Mouse (Mus musculus) liver, embryonic 18 days (tissue): Measurements from ENCODE around the gene Nisch. TPM values are rescaled to one million over a fixed set of nuclear protein-coding genes. Genes with fewer than 3 reads are reported as not detected.

Source experiments
- polyA plus RNA-seq: library from polyadenylated mRNA; depleted of rRNA; stranded (reverse); fragments of >200 nt; gene quantifications from 2 replicates; pipeline ENCODE4 v1.2.3, GENCODE M21; 2012; rRNA removed

The Nisch gene
- 112 and 137 TPM in 2 replicates for polyA plus RNA-seq

DNA sequence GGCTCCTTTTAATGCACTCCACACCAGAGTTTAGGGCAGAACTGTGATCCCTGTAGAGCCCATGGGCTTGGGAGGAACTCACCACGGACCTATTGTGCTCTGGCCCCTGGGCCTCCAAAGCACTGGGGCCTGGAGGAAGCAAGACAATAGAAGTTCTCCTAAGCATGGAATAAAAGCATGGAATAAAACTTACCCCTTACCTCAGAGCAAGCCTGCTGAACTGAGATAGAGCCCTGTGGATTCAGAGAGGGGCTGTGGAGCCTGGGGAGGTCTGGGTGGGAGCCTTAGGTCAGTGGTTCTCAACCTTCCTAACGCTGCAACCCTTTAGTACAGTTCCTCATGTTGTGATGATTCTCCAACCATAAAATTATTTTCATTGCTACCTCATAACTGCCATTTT, at the start of gene Nisch:
TSS of gene Nisch (minus strand) at position 101 of the 400 bp plus-strand sequence.

DNA sequence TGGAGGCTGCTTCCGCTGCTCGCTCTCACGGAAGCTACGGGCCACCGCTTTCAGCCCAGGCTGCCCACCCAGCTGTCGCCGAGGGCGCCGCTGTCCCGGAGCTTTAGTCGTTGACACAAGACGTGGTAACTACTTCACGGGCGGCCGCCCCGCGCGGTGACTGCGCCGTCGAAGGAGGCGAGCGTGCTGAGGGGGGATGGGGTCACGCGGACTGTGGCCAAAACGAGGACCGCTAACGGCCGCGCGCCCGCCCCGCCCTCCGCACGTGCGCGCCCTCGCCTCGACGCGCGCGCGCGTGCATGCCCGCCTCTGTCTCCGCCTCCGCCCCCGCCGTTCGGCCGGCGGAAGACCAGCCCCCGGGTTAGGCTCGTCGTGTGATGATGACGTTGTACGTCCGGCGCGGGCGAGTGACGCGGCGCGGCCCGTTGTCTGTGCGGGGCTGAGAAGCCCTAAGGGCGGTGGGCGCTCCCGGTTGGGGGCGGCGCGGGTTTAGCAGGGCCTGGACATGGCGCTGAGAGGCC, 34.4 kb upstream of the Nisch start, which contains the start of the genes Phf7 and Bap1:
TSS of gene Phf7 (minus strand) at position 234 of the 521 bp plus-strand sequence.
TSS of gene Bap1 (plus strand) at position 367 of the 521 bp plus-strand sequence.

DNA sequence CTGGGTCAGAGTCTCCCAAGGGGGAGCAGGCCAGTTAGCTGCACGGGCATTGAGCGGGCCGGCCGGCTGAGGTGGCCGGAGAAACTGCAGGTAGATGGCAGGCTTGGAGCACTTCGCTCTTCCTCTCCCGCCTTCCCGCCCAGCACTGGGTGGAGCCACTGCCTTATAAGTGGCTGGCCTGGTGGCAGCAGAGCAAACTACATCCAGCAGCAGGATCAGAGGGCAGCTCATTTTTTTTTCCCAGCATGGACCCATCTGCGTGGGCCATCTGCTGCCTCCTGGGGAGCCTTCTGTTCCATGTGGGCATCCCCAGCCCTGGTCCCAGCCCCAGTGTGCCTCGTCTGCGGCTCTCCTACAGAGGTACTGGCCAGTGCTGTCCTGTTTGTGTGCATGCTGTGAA, 920 bp upstream of the Nisch start, which contains the start of gene Sema3g:
TSS of gene Sema3g (plus strand) at position 195 of the 400 bp plus-strand sequence.

DNA sequence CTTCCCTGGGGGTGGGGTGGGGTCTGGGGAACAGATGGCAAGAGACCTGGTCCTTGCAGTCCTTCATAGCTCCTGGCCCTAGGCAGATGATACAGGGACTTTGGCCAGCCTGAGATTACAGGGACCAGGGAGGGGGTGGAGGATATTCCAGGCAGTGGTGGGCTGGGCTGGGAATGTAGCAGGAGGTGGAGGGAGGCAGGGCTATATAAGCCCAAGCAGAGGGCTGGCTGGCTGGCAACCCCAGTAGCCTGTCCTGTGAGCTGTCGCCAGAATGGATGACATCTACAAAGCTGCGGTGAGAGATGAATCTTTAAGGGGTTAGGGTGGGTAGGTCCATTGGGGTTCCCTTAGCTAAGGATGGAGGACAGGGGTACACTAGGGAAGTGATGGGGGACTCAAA, 8.7 kb downstream of the Nisch start, which contains the start of gene Tnnc1:
TSS of gene Tnnc1 (plus strand) at position 229 of the 400 bp plus-strand sequence.

DNA sequence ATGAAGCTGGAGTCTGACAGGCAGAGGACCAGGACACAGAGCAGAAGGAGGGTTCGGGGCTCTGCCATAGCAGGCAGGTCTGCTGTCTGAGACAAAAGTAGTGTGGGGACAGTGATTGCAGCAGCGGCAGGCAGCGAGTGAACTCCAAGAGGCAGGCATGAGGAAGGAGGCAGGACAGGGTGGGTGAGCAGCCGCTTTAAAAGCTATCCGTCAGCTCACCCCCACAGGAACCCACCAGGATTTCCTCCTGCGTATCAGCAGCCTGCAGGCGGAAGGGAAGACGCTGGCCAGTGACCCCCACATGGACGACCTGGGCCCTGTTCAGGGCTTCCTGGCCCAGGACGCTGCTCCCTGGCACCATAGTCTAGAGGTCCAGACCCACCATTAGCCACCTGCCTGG, 48.3 kb downstream of the Nisch start, which contains the start of gene Stab1:
TSS of gene Stab1 (minus strand) at position 217 of the 400 bp plus-strand sequence.

DNA sequence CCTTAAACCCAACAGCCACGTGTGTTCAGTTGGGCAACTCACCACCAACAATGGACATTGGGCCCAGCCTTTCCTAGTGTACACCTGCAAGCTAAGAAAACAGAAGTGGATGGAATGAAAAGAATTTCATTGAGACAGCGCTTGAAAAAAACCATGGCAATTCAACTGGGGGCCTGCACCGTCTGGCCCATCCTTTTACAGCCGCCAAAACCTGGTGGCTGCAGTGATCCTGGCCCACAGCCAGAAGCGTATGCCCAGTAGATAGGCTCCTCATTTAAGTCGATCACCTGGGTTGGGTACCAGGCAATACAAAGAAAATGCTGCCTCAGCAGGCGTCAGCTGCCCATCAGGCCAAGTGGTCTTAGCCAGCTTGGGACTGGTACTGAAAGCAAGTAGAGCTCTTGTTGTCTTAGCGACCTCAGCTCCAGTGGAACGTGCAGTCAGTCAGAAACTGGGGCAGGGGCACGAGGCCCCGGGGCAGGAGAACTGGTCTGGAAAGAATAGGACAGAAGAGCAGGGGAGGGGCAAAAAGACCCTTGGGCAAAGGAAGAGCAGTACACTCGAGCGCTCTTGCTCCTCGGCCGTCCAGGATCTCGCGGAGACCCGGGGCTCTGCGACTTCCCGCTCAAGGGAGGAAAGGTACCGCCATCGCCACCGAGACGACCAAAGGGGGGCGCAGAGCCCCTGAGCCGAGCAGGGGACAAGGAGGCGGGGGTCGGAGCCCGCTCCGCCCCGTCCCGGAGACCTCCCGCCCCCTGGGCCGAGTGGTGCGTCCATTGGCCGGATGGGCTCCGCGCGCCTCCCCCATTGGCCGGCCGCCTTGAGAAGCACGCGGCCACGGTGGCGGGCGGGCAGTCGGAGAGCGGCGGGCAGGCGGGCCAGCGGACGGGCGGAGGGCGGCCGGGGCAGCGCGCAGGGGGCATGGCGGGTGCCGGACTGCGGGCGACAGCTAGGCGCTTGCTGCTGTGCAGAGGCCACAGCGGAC, 86.2 kb downstream of the Nisch start, which contains the start of gene Nt5dc2:
TSS of gene Nt5dc2 (plus strand) at position 818 of the 985 bp plus-strand sequence.

DNA sequence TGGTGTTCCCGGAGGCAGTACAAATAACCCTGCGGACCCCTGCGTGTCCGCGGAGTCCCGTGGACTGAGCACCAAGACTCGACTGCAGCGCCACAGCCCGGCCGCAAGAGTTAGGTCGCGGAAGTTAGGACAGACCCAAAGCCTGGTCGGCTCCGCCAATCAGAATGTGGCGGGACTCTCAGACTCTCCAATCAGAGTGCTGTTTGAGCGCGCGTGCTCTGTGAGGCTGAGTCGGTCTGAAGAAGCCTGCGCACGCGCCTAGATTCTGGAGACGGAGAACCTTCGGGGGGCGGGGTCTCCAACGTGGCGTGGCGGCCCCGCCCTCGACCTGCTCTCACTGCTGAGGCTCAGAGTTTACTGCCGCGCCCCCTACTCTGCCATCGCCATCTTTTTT, 87.9 kb downstream of the Nisch start, which contains the start of gene Smim4:
TSS of gene Smim4 (minus strand) at position 131 of the 394 bp plus-strand sequence.

Other genes starting within 250 kb of the Nisch start
- 16.6 and 20.6 TPM in 2 replicates for gene Glt8d1, start 215.5 kb downstream of the Nisch start, polyA plus RNA-seq
- 231 and 239 TPM in 2 replicates for gene Spcs1, start 215.3 kb downstream of the Nisch start, polyA plus RNA-seq
- gene Pbrm1, start 197.8 kb downstream of the Nisch start, polyA plus RNA-seq = 7.2 and 7.4 TPM in 2 replicates
- gene Gnl3, start 197.8 kb downstream of the Nisch start, polyA plus RNA-seq = 50.8 and 54.5 TPM in 2 replicates
- 20.7 and 25.1 TPM in 2 replicates for gene Smim4, start 88.0 kb downstream of the Nisch start, polyA plus RNA-seq
- 145 and 192 TPM in 2 replicates for gene Nt5dc2, start 85.9 kb downstream of the Nisch start, polyA plus RNA-seq
- 29.0 and 38.2 TPM in 2 replicates for gene Stab1, start 48.3 kb downstream of the Nisch start, polyA plus RNA-seq
- 8.8 and 16.5 TPM in 2 replicates for gene Tnnc1, start 8.6 kb downstream of the Nisch start, polyA plus RNA-seq
- gene Sema3g, start 914 bp upstream of the Nisch start, polyA plus RNA-seq = 0.13 and 0.20 TPM in 2 replicates
- gene Phf7, start 34.4 kb upstream of the Nisch start, polyA plus RNA-seq = 2.7 and 2.8 TPM in 2 replicates
- 20.3 and 22.6 TPM in 2 replicates for gene Bap1, start 34.5 kb upstream of the Nisch start, polyA plus RNA-seq
- gene Dnah1, start 107.0 kb upstream of the Nisch start, polyA plus RNA-seq = 0.07 and 0.08 TPM in 2 replicates
- 11.4 and 12.2 TPM in 2 replicates for gene Capn7, start 119.7 kb upstream of the Nisch start, polyA plus RNA-seq
- 35.3 and 39.9 TPM in 2 replicates for gene Sh3bp5, start 219.1 kb upstream of the Nisch start, polyA plus RNA-seq